Mouse (Mus musculus) neural tube, embryonic 15.5 days (tissue): ENCODE results near the gene Gba2. TPM values are rescaled to one million over a fixed set of nuclear protein-coding genes. Genes with fewer than 3 reads are reported as not detected.

Source experiments
- ATAC-seq: fragments of 200-750 bp; cut with Nextera tagmentation; 2 replicates; pipeline ENCODE4 v1.8.0; 2017; ENCODE audit warnings: mild to moderate bottlenecking, moderate TSS enrichment, moderate library complexity; ENCODE audit not compliant: low FRiP score
- H3K27ac ChIP-seq: fragments of 300-500 bp; sonication (generic); replicated peaks from 2 replicates; pipeline ENCODE4 v1.5.1; 2015; ENCODE audit warnings: mild to moderate bottlenecking, inconsistent platforms
- H3K27me3 ChIP-seq: fragments of 300-500 bp; sonication (generic); replicated peaks from 2 replicates; pipeline ENCODE4 v1.6.1; 2015; ENCODE audit warnings: inconsistent platforms
- H3K36me3 ChIP-seq: fragments of 300-500 bp; sonication (generic); 2 replicates; pipeline ENCODE4 v1.6.1; 2015; ENCODE audit warnings: inconsistent platforms
- H3K4me1 ChIP-seq: fragments of 300-500 bp; sonication (generic); 2 replicates; pipeline ENCODE4 v1.6.1; 2015; ENCODE audit warnings: inconsistent platforms
- H3K4me2 ChIP-seq: fragments of 300-500 bp; sonication (generic); 2 replicates; pipeline ENCODE4 v1.6.1; 2015; ENCODE audit warnings: inconsistent platforms, mild to moderate bottlenecking, moderate library complexity
- H3K4me3 ChIP-seq: fragments of 300-500 bp; sonication (generic); replicated peaks from 2 replicates; pipeline ENCODE4 v1.5.1; 2015; ENCODE audit warnings: mild to moderate bottlenecking, inconsistent platforms
- H3K9ac ChIP-seq: fragments of 300-500 bp; sonication (generic); replicated peaks from 2 replicates; pipeline ENCODE4 v1.6.1; 2015; ENCODE audit warnings: mild to moderate bottlenecking, inconsistent platforms
- H3K9me3 ChIP-seq: fragments of 300-500 bp; sonication (generic); replicated peaks from 2 replicates; pipeline ENCODE4 v1.6.1; 2016; ENCODE audit warnings: inconsistent platforms
- WGBS: fragments of 180-500 bp; shearing (Covaris S2); methylation state at CpG from one replicate; pipeline ENCODE4 v1.1.7; 2015; ENCODE audit warnings: mixed read lengths; 5-methylcytosine and 5-hydroxymethylcytosine counted together
- polyA plus RNA-seq: library from polyadenylated mRNA; unstranded; fragments of >200 nt; fragmentation: Nextera tagmentation; extraction: Ambion mirVana; gene quantifications from 2 replicates; pipeline ENCODE4 v1.2.1, GENCODE M21; 2015

Gene Gba2
- polyA plus RNA-seq, 1 experiment from 2014 or later = 54.5 TPM

DNA sequence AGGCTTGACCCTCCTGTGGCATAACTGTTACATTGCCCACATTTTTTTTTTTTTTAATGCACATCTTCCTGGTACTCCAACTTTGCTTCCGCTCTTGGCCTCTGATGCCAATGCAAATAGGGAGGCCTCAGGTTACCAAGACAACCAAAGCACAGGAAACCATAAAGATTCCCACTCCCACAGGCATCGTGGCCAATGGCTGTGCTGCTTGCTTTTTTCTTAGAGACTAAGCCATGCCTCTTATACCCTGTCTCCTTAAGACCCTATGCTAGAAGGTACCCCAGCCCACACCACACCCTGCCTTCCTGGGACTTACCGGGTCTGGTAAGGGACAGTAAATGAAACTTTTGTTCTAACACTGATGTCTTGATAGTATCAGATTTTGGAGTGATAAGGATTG, 14.8 kb upstream of the Gba2 start:
- Histone ChIP-seq H3K9me3 (no peaks in the 10 kb centered on the region), H3K27me3 (no peaks in the 10 kb centered on the region), H3K4me1 (no peaks in the 10 kb centered on the region), H3K4me3 (no peak overlapping the region), H3K36me3 (no peaks in the 10 kb centered on the region), H3K9ac (no peak overlapping the region), H3K4me2 (no peak overlapping the region), H3K27ac (no peak overlapping the region)
- WGBS = 41% methylated on average over 3 of the region's 3 CpGs
- ATAC-seq = no peak

DNA sequence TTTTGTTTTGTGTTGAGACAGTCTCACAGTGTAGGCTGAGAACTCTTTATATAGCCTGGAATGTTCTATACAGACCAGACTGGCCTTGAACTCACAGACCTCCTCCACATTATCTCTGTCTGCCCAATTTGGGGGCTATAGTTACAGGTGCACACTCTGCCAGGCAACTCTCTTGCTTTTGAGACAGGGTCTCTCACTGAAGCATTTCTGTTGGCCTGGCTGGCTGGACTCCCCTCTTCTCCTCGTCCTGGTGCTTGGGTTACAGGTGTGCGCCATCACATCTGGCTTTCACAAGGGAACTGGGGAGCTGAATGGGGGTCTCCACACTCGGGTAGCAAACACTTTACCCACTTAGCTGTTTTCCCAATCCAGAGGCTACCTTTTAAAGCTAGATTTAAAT, 13.3 kb upstream of the Gba2 start:
- Histone ChIP-seq H3K27me3 (no peaks in the 10 kb centered on the region), H3K4me2 (no peak overlapping the region), H3K9ac (no peak overlapping the region), H3K4me3 (no peak overlapping the region), H3K4me1 (no peaks in the 10 kb centered on the region), H3K36me3 (no peaks in the 10 kb centered on the region), H3K9me3 (no peaks in the 10 kb centered on the region), H3K27ac (no peak overlapping the region)
- WGBS = 83% methylated on average over 3 of the region's 3 CpGs
- ATAC-seq = no peak

DNA sequence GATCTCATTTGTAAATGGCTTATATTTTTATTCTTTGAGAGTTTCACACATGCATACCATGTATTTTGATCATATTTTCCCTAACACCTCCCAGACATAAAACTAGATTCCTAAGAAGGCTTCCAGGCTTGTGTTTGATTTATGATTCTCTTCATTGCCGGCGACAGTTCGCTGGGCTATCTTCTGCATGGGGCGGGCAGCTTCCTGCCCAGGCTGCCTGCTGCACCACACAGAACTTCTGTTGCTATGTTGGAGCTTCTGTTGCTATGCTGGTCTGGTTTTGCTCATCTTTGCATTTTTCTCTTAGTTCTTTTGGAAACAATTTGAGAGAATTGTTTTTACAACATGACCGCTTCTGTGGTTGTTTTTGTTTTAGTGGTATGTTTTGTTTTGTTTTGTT, 12.9 kb upstream of the Gba2 start:
- 72% methylated on average over 5 of the region's 5 CpGs for WGBS
- Histone ChIP-seq H3K4me3 (no peak overlapping the region), H3K4me1 (no peaks in the 10 kb centered on the region), H3K27ac (no peak overlapping the region), H3K27me3 (no peaks in the 10 kb centered on the region), H3K9me3 (no peaks in the 10 kb centered on the region), H3K36me3 (no peaks in the 10 kb centered on the region), H3K9ac (no peak overlapping the region), H3K4me2 (no peak overlapping the region)
- no peak for ATAC-seq

DNA sequence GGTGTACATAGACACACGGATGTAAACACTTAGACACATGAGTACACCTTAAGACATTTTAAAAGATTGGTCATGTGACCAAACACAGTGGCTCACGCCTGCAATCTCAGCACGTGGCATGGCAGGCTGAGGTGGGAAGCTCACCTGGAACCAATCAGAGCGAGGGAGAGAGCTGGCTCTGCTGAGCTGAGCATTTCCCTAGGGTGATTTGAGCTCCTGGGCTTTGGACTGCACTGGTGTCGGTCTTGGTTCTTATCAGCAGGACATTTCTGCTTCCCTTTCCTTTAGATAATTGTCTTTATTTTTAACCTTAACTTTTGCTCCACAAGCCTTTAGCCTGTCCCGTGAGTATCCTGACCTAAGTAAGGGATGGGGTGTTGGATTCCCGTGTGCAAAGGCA, 9.0 kb upstream of the Gba2 start:
- ATAC-seq = no peak
- Histone ChIP-seq H3K4me2 (no peak overlapping the region), H3K9me3 (no peaks in the 10 kb centered on the region), H3K9ac (no peak overlapping the region), H3K4me1 (no peaks in the 10 kb centered on the region), H3K36me3 (peaks cover 17% of the 10 kb centered on the region), H3K27ac (no peak overlapping the region), H3K27me3 (no peaks in the 10 kb centered on the region), H3K4me3 (no peak overlapping the region)
- 66% methylated on average over 7 of the region's 7 CpGs for WGBS

DNA sequence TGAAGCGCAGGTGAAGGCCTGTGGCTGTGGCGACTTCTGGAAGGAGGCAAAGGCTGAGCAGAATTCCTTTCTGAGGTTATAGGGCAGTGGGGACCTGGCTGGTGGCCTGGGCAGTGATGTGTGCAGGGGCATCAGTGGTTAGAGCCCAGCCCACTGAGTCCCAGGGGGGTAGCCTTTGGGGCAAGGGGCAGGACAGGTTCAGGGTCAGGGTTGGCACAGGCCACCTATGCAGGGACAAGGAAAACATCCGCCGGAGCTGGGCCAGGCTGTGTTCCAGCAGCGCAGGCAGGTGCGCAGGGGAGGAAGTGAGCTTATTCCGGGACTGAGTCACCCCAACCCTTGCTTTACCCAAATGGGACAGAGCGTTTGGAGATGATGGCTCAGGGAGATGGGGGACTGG, 7.7 kb upstream of the Gba2 start:
- no peaks in the 10 kb centered on the region for H3K4me1 ChIP-seq
- H3K36me3 ChIP-seq = peaks cover 30% of the 10 kb centered on the region
- 78% methylated on average over 8 of the region's 8 CpGs for WGBS
- no peak overlapping the region for H3K4me3 ChIP-seq
- no peaks in the 10 kb centered on the region for H3K9me3 ChIP-seq
- no peak overlapping the region for H3K27ac ChIP-seq
- no peak for ATAC-seq
- H3K27me3 ChIP-seq = no peaks in the 10 kb centered on the region
- H3K4me2 ChIP-seq = no peak overlapping the region
- H3K9ac ChIP-seq = no peak overlapping the region

DNA sequence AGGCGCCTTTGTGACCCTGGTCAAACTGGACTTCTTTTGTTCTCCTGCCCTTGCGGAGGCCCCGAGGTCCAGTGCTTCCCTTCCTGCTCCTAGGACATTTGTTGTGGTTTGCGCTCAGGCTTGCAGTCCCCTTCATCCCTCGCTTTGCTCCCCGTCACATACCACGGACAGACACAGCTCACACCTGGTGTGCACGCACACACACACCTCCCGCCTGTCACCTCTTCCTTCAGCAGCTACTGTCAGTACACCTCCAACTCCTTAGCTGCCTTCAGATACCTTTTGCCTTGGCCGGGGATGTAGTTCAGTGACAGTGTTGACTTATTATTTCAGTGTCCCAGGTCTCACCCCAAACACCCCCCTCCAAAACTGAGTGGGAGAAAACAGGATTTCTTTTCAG, 7.0 kb upstream of the Gba2 start:
- ATAC-seq = no peak
- 62% methylated on average over 10 of the region's 10 CpGs for WGBS
- Histone ChIP-seq H3K4me3 (no peak overlapping the region), H3K9me3 (no peaks in the 10 kb centered on the region), H3K4me1 (no peaks in the 10 kb centered on the region), H3K27ac (no peak overlapping the region), H3K4me2 (no peak overlapping the region), H3K36me3 (peaks cover 36% of the 10 kb centered on the region), H3K27me3 (no peaks in the 10 kb centered on the region), H3K9ac (no peak overlapping the region)

DNA sequence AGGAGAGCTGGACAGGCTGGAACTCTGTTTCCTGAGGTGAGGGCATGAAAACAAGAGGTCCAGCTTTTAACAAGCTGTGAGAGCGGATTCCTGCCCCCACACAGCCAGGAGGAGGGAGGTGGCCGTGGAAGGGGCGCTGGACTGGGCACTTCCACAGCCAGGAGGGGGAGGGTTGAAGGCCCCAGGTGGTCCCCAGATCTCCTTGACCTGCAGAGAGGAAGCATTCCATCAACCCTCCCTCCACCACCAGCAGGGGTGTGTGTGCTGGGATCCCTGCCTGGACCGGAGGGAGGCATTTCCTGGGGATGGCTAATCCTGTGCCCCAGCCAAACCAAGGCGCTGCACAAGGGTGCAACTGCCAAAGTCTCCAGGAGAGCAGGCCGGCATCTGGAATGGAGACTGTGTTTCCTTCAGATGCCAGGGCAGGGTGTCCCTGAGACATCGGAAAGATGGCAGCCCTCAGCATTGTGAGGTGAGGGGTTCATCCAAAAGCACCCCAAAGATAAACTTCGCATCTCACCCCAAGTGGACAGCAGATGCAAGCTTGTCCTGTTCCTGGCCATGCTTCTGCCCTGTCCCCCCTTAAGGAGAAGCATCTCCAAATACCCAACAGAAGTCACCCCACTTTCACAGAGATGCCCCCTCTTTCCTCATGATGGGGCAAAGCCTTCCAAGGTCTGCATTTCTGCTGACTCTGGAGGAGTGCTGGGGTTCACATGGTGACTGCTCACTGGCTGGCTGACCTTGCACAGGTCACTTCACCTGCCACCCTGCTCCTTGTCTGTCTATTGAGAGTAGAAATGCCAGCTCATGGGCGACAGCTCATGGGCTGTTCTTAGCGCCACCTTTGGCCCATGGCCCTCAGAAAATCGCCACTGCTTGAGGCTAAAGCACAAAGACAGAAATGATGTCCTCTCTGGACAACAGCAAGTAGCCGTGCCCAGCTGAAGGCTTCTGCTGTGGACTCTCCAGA, 6.1 kb upstream of the Gba2 start, which contains the start of gene Msmp:
TSS of gene Msmp (minus strand) at position 51 of the 973 bp plus-strand sequence.
- peaks cover 36% of the 10 kb centered on the region for H3K36me3 ChIP-seq
- H3K4me3 ChIP-seq = no peak within 1 kb of the TSS
- WGBS = 77% methylated on average over 12 of the region's 12 CpGs
- no peak within 1 kb of the TSS for H3K4me2 ChIP-seq
- H3K9me3 ChIP-seq = no peaks in the 10 kb centered on the region
- H3K27me3 ChIP-seq = no peaks in the 10 kb centered on the region
- H3K4me1 ChIP-seq = peaks cover 6% of the 10 kb centered on the region
- H3K27ac ChIP-seq = no peak within 1 kb of the TSS
- ATAC-seq = no peak
- H3K9ac ChIP-seq = no peak within 1 kb of the TSS

DNA sequence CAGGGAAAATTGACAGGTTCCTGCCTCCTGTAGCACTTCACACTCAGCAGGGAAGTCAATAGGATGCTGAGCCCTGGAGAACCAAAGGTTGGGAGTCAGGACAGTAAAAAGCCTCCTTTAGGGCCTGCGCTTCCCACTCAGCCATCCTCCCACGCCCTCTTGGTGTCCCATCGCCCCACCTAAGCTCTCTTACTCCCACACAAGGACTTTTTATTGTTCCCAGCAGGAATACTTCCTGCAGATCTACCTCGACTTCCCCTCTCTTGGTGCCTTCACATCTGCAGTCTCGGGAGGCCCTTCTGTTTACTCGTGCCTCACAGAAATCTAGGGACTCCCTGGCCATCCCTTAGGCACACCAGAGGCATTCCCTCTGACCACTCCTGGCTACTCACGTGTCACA, 4.7 kb upstream of the Gba2 start:
- Histone ChIP-seq H3K9me3 (no peaks in the 10 kb centered on the region), H3K36me3 (peaks cover 36% of the 10 kb centered on the region), H3K4me3 (no peak overlapping the region), H3K4me2 (no peak overlapping the region), H3K27ac (no peak overlapping the region), H3K9ac (no peak overlapping the region), H3K27me3 (no peaks in the 10 kb centered on the region), H3K4me1 (peaks cover 12% of the 10 kb centered on the region)
- no peak for ATAC-seq
- 80% methylated on average over 7 of the region's 7 CpGs for WGBS

DNA sequence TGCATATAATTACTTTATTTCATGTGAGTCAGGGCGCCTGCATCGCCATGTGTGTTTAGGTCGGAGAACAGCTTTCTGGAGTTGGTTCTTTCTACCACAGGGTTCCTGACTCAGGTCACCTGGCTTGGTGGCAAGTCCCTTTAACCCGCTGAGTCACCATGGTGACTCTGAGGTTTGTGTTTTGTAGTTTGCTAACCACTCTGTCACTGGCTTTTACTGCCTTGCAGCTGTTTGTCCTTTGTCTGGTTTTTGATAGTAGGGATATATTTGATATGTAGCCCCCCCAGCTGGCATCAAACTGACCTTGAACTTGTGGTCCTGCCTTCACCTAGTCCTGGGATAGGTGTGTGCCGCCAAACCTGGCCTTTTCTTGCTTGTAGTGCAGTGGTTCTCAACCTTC, 3.6 kb upstream of the Gba2 start:
- Histone ChIP-seq H3K9me3 (no peaks in the 10 kb centered on the region), H3K9ac (no peak overlapping the region), H3K4me1 (peaks cover 21% of the 10 kb centered on the region), H3K27me3 (no peaks in the 10 kb centered on the region), H3K4me2 (no peak overlapping the region), H3K36me3 (peaks cover 36% of the 10 kb centered on the region), H3K27ac (no peak overlapping the region), H3K4me3 (no peak overlapping the region)
- ATAC-seq = no peak
- WGBS = 92% methylated on average over 5 of the region's 5 CpGs

DNA sequence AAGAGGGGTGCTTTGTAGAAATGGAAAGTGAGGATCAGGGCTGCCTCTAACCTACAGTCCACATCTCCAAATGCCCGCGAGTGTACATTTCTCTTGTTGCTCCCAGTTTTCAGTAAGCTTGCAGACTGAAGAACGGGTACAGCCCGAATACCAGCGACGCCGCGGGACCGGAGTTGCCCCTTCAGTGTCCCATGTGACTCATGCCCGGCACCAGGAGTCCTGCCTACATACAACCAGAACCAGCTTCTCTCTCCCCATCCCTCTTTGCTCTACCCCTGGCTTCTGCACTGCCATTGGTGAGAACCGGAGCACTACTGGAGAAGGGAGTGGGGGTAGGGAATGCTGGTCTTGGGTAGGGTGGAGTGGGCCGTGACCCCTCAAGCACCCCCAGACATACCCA, 2.7 kb upstream of the Gba2 start:
- Histone ChIP-seq H3K4me2 (no peak overlapping the region), H3K9me3 (no peaks in the 10 kb centered on the region), H3K9ac (no peak overlapping the region), H3K4me3 (no peak overlapping the region), H3K27ac (no peak overlapping the region), H3K27me3 (no peaks in the 10 kb centered on the region), H3K4me1 (peaks cover 30% of the 10 kb centered on the region), H3K36me3 (peaks cover 36% of the 10 kb centered on the region)
- 93% methylated on average over 12 of the region's 12 CpGs for WGBS
- no peak for ATAC-seq

DNA sequence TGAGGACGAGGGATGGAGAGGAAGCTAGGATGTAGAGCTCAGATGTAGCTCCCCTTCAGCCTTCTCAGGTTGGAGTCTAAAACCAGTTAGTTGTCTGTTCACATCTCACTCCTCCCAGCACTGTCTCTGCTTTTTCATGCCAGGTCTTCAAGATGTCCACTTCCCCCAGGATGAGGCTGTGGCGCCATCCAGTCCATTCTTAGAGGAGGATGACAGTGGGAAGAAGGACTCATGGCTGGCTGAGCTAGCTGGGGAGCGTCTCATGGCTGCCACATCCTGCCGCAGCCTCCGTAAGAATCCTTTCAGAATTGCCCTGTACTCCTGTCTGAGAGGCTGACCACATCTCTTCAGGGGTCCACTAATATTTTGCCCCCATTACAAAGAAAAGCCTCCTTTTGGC, 2.0 kb upstream of the Gba2 start:
- Histone ChIP-seq H3K4me2 (no peak overlapping the region), H3K36me3 (peaks cover 36% of the 10 kb centered on the region), H3K4me3 (no peak overlapping the region), H3K4me1 (peaks cover 36% of the 10 kb centered on the region), H3K27ac (no peak overlapping the region), H3K9ac (no peak overlapping the region), H3K9me3 (no peaks in the 10 kb centered on the region), H3K27me3 (no peaks in the 10 kb centered on the region)
- no peak for ATAC-seq
- 95% methylated on average over 5 of the region's 5 CpGs for WGBS

DNA sequence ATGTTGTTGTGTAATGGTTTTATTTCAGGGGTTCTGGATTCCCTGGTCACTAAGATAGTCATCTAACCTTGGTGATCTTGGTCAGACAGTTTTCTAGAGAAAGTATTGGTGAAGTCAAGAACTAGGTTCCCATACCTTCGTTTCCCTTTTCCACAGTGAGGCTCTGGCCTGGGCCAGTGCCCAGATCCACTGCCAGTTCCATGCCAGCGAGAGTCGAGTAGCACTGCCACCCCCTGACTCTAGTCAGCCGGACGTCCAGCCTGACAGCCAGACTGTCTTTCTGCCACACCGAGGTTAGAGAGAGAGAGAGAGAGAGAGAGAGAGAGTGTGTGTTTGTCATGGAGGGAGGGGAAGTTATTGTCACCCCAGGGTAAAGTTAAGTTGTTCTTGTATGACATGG, 1.1 kb upstream of the Gba2 start:
- peak overlapping the region; percentile 87; the same call in 1 of the 2 replicates for H3K27ac ChIP-seq
- H3K9ac ChIP-seq = peak overlapping the region; percentile 84
- H3K4me3 ChIP-seq = peak overlapping the region; percentile 86
- peak overlapping the region; percentile 95 for H3K4me2 ChIP-seq
- WGBS = 82% methylated on average over 6 of the region's 6 CpGs
- peaks cover 40% of the 10 kb centered on the region for H3K36me3 ChIP-seq
- no peak for ATAC-seq
- peaks cover 46% of the 10 kb centered on the region for H3K4me1 ChIP-seq
- no peaks in the 10 kb centered on the region for H3K27me3 ChIP-seq
- no peaks in the 10 kb centered on the region for H3K9me3 ChIP-seq
